Mouse (Mus musculus): ENCODE data around the gene Gnai2. TPM values are rescaled to one million over a fixed set of nuclear protein-coding genes. Genes with fewer than 3 reads are reported as not detected.

Gnai2 gene
- total RNA-seq (2023; ENCODE audit: inconsistent age) = 627 to 662 TPM (median 650 TPM) in 4 replicates

GRCm38 (mm10) chr9:107635279-107636028, at the start of gene Gnai2:
Gene Gnai2 (minus strand): TSS chr9:107635367.

GRCm38 (mm10) chr9:107679501-107679900, 44.3 kb upstream of the Gnai2 start, which contains the start of gene Gnat1:
Gene Gnat1 (minus strand): TSS chr9:107679712.

GRCm38 (mm10) chr9:107669480-107669945, 34.3 kb upstream of the Gnai2 start, which contains the start of gene Slc38a3:
Gene Slc38a3 (minus strand): TSS chr9:107669530.

GRCm38 (mm10) chr9:107608741-107609432, 26.3 kb downstream of the Gnai2 start, which contains the start of gene Sema3b:
Gene Sema3b (minus strand): TSS chr9:107609229.

GRCm38 (mm10) chr9:107586974-107587832, 48.0 kb downstream of the Gnai2 start, which contains the start of gene Ifrd2:
Gene Ifrd2 (plus strand): TSS chr9:107587642.

GRCm38 (mm10) chr9:107580501-107581317, 54.5 kb downstream of the Gnai2 start, which contains the start of gene Hyal3:
Gene Hyal3 (plus strand): TSS chr9:107580818.

GRCm38 (mm10) chr9:107578587-107578986, 56.6 kb downstream of the Gnai2 start, which contains the start of gene Naa80:
Gene Naa80 (plus strand): TSS chr9:107578887.

GRCm38 (mm10) chr9:107576357-107577107, 58.6 kb downstream of the Gnai2 start, which contains the start of gene Hyal1:
Gene Hyal1 (plus strand): TSS chr9:107576927.

GRCm38 (mm10) chr9:107567702-107568319, 67.4 kb downstream of the Gnai2 start, which contains the start of gene Hyal2:
Gene Hyal2 (plus strand): TSS chr9:107567945.

Other genes starting within 250 kb of the Gnai2 start
- 0.48 to 2.7 TPM (median 0.81 TPM) in 4 replicates for gene Cacna2d2, start 235.8 kb downstream of the Gnai2 start, total RNA-seq (2023; ENCODE audit: inconsistent age)
- 22.8 to 26.5 TPM (median 26.1 TPM) in 4 replicates for gene Tmem115, start 101.4 kb downstream of the Gnai2 start, total RNA-seq (2023; ENCODE audit: inconsistent age)
- gene Cyb561d2, start 93.2 kb downstream of the Gnai2 start, total RNA-seq (2023; ENCODE audit: inconsistent age) = 13.7 to 16.6 TPM (median 14.5 TPM) in 4 replicates
- gene Nprl2, start 93.1 kb downstream of the Gnai2 start, total RNA-seq (2023; ENCODE audit: inconsistent age) = 23.5 to 29.7 TPM (median 25.9 TPM) in 4 replicates
- 0.54 to 1.1 TPM in 2 of 4 replicates, not detected in the others for gene Zmynd10, start 88.1 kb downstream of the Gnai2 start, total RNA-seq (2023; ENCODE audit: inconsistent age)
- gene Rassf1, start 83.8 kb downstream of the Gnai2 start, total RNA-seq (2023; ENCODE audit: inconsistent age) = 62.1 to 68.3 TPM (median 65.1 TPM) in 4 replicates
- 22.7 to 26.0 TPM (median 23.6 TPM) in 4 replicates for gene Tusc2, start 72.1 kb downstream of the Gnai2 start, total RNA-seq (2023; ENCODE audit: inconsistent age)
- 2.3 to 8.2 TPM (median 3.1 TPM) in 4 replicates for gene Hyal2, start 67.4 kb downstream of the Gnai2 start, total RNA-seq (2023; ENCODE audit: inconsistent age)
- gene Hyal1, start 58.4 kb downstream of the Gnai2 start, total RNA-seq (2023; ENCODE audit: inconsistent age) = 2.9 to 5.6 TPM (median 4.3 TPM) in 4 replicates
- gene Naa80, start 56.5 kb downstream of the Gnai2 start, total RNA-seq (2023; ENCODE audit: inconsistent age) = 9.9 to 12.6 TPM (median 10.4 TPM) in 4 replicates
- gene Hyal3, start 54.5 kb downstream of the Gnai2 start, total RNA-seq (2023; ENCODE audit: inconsistent age) = 1.4 to 2.6 TPM (median 1.8 TPM) in 4 replicates
- gene Ifrd2, start 47.7 kb downstream of the Gnai2 start, total RNA-seq (2023; ENCODE audit: inconsistent age) = 24.5 to 28.9 TPM (median 26.8 TPM) in 4 replicates
- 0.64 to 2.6 TPM (median 1.4 TPM) in 4 replicates for gene Sema3b, start 26.1 kb downstream of the Gnai2 start, total RNA-seq (2023; ENCODE audit: inconsistent age)
- not detected in 4 replicates for gene Slc38a3, start 34.2 kb upstream of the Gnai2 start, total RNA-seq (2023; ENCODE audit: inconsistent age)
- gene Gnat1, start 44.3 kb upstream of the Gnai2 start, total RNA-seq (2023; ENCODE audit: inconsistent age) = 0.51 to 3.0 TPM (median 1.1 TPM) in 3 of 4 replicates, not detected in the other
- 1.2 TPM in 1 of 4 replicates, not detected in the others for gene Sema3f, start 75.1 kb upstream of the Gnai2 start, total RNA-seq (2023; ENCODE audit: inconsistent age)
- 286 to 321 TPM (median 308 TPM) in 4 replicates for gene Rbm5, start 135.6 kb upstream of the Gnai2 start, total RNA-seq (2023; ENCODE audit: inconsistent age)
- 105 to 119 TPM (median 118 TPM) in 4 replicates for gene Rbm6, start 237.9 kb upstream of the Gnai2 start, total RNA-seq (2023; ENCODE audit: inconsistent age)

Data from B cell, adult (primary cell).